Mouse (Mus musculus) MEL (cell line): ENCODE results near the gene Prtn3. TPM values are rescaled to one million over a fixed set of nuclear protein-coding genes. Genes with fewer than 3 reads are reported as not detected.
A peak's percentile ranks its signal among the peaks of the same experiment; 100 is the strongest.

Experiments used
- DNase-seq: peaks from one replicate; pipeline ENCODE4 v3.0.0; 2011; ENCODE audit warnings: low read depth, low spot score
- H3K27ac ChIP-seq: 2 replicates; pipeline ENCODE4 v1.5.1; 2012; ENCODE audit warnings: low read depth, mild to moderate bottlenecking, control low read depth, low read length, moderate library complexity; ENCODE audit not compliant: control insufficient read depth
- H3K27me3 ChIP-seq, 2 experiments: fragments of 150-350 bp in 1 of 2; sonication (generic) in 1 of 2; 2 replicates each; pipeline ENCODE4 v1.6.1; 2012; ENCODE audit warnings: low read length in 2 of 2, mild to moderate bottlenecking in 2 of 2, improper control_type of control experiment in 1 of 2, moderate library complexity in 1 of 2; ENCODE audit not compliant: insufficient read depth in 2 of 2, control insufficient read depth in 1 of 2
- H3K36me3 ChIP-seq, 2 experiments: 2 replicates each; pipeline ENCODE4 v1.6.1; 2012 to 2014; ENCODE audit warnings: low read length in 2 of 2, improper control_type of control experiment in 1 of 2, inconsistent platforms in 1 of 2, mild to moderate bottlenecking in 1 of 2; ENCODE audit not compliant: insufficient read depth in 2 of 2, control insufficient read depth in 1 of 2
- H3K4me1 ChIP-seq, 2 experiments: fragments of 150-350 bp in 1 of 2; sonication (generic) in 1 of 2; 2 replicates each; pipeline ENCODE4 v1.6.1; 2012; ENCODE audit warnings: low read length in 2 of 2, improper control_type of control experiment in 1 of 2, mild to moderate bottlenecking in 1 of 2; ENCODE audit not compliant: insufficient read depth in 2 of 2, control insufficient read depth in 1 of 2
- H3K4me3 ChIP-seq, 2 experiments: fragments of 150-350 bp in 1 of 2; sonication (generic) in 1 of 2; 2 replicates each; pipeline ENCODE4 v1.5.1; 2012; ENCODE audit warnings: low read depth in 2 of 2, low read length in 2 of 2, mild to moderate bottlenecking in 2 of 2, moderate library complexity in 2 of 2, control low read depth in 1 of 2, improper control_type of control experiment in 1 of 2; ENCODE audit not compliant: control insufficient read depth in 1 of 2, insufficient read depth in 1 of 2
- H3K79me2 ChIP-seq: 2 replicates; pipeline ENCODE4 v1.6.1; 2012; ENCODE audit warnings: mild to moderate bottlenecking, low read length, moderate library complexity; ENCODE audit not compliant: control insufficient read depth, poor library complexity, insufficient read depth
- H3K9ac ChIP-seq: 2 replicates; pipeline ENCODE4 v1.6.1; 2012; ENCODE audit warnings: low read depth, mild to moderate bottlenecking, control low read depth, low read length, moderate library complexity; ENCODE audit not compliant: control insufficient read depth, poor library complexity, severe bottlenecking
- H3K9me3 ChIP-seq: fragments of 150-350 bp; sonication (generic); replicated peaks from 2 replicates; pipeline ENCODE4 v1.6.1; 2012; ENCODE audit warnings: mild to moderate bottlenecking, low read length, improper control_type of control experiment, moderate library complexity; ENCODE audit not compliant: insufficient read depth
- CHD2 ChIP-seq: IDR thresholded peaks from 2 replicates; pipeline ENCODE4 v1.6.1; 2011; ENCODE audit warnings: low read length, improper control_type of control experiment
- CTCF ChIP-seq, 3 experiments: IDR thresholded peaks in 2 of 3; conservative IDR thresholded peaks in 1 of 3; 2 replicates each; pipeline ENCODE4 v1.5.1; 2011 to 2012; ENCODE audit warnings: low read length in 3 of 3, low read depth in 2 of 3, mild to moderate bottlenecking in 2 of 3, improper control_type of control experiment in 1 of 3, inconsistent platforms in 1 of 3, mixed read lengths in 1 of 3, moderate library complexity in 1 of 3; ENCODE audit not compliant: control insufficient read depth in 1 of 3, insufficient read depth in 1 of 3, poor library complexity in 1 of 3, severe bottlenecking in 1 of 3
- ELF1 ChIP-seq: IDR thresholded peaks from 2 replicates; pipeline ENCODE4 v1.6.1; 2014; ENCODE audit warnings: low read depth, mild to moderate bottlenecking, inconsistent platforms, low read length, improper control_type of control experiment, moderate library complexity
- ETS1 ChIP-seq: IDR thresholded peaks from 2 replicates; pipeline ENCODE4 v1.6.1; 2012; ENCODE audit warnings: low read depth, mild to moderate bottlenecking, inconsistent platforms, low read length, improper control_type of control experiment, moderate library complexity
- HCFC1 ChIP-seq: IDR thresholded peaks from 2 replicates; pipeline ENCODE4 v1.6.1; 2012; ENCODE audit warnings: low read depth, mild to moderate bottlenecking, inconsistent platforms, low read length, improper control_type of control experiment, moderate library complexity
- JUND ChIP-seq: IDR thresholded peaks from 2 replicates; pipeline ENCODE4 v1.6.1; 2011; ENCODE audit warnings: low read depth, mild to moderate bottlenecking, improper control_type of control experiment, low read length
- MAX ChIP-seq: IDR thresholded peaks from 2 replicates; pipeline ENCODE4 v1.6.1; 2011; ENCODE audit warnings: low read length, improper control_type of control experiment
- MAZ ChIP-seq: IDR thresholded peaks from 2 replicates; pipeline ENCODE4 v1.6.1; 2012; ENCODE audit warnings: low read depth, mild to moderate bottlenecking, inconsistent platforms, low read length, improper control_type of control experiment
- MXI1 ChIP-seq: IDR thresholded peaks from 2 replicates; pipeline ENCODE4 v1.6.1; 2011; ENCODE audit warnings: mild to moderate bottlenecking, low read depth, low read length, improper control_type of control experiment
- MYC ChIP-seq: IDR thresholded peaks from 2 replicates; pipeline ENCODE4 v1.6.1; 2011; ENCODE audit warnings: low read depth, mild to moderate bottlenecking, low read length, improper control_type of control experiment, moderate library complexity
- POLR2A ChIP-seq, 2 experiments: IDR thresholded peaks; 2 replicates each; pipeline ENCODE4 v1.6.1; 2011 to 2012; ENCODE audit warnings: low read length in 2 of 2, mild to moderate bottlenecking in 2 of 2, control low read depth in 1 of 2, improper control_type of control experiment in 1 of 2, low read depth in 1 of 2, moderate library complexity in 1 of 2; ENCODE audit not compliant: control insufficient read depth in 1 of 2, insufficient read depth in 1 of 2, poor library complexity in 1 of 2
- POLR2AphosphoS2 ChIP-seq: IDR thresholded peaks from 2 replicates; pipeline ENCODE4 v1.6.1; 2011; ENCODE audit warnings: low read length, improper control_type of control experiment
- POLR2AphosphoS5 ChIP-seq: IDR thresholded peaks from 2 replicates; pipeline ENCODE4 v1.6.1; 2012; ENCODE audit warnings: low read depth, borderline replicate concordance, mild to moderate bottlenecking, inconsistent platforms, low read length, moderate library complexity, mixed read lengths
- RAD21 ChIP-seq: IDR thresholded peaks from 2 replicates; pipeline ENCODE4 v1.6.1; 2011; ENCODE audit warnings: mild to moderate bottlenecking, low read depth, low read length, improper control_type of control experiment
- SMC3 ChIP-seq: IDR thresholded peaks from 2 replicates; pipeline ENCODE4 v1.6.1; 2011; ENCODE audit warnings: low read depth, low read length, improper control_type of control experiment
- TAL1 ChIP-seq: IDR thresholded peaks from 2 replicates; pipeline ENCODE4 v1.6.1; 2012; ENCODE audit warnings: mild to moderate bottlenecking, inconsistent platforms, low read length, moderate library complexity, mixed read lengths
- TCF12 ChIP-seq: IDR thresholded peaks from 2 replicates; pipeline ENCODE4 v1.6.1; 2014; ENCODE audit warnings: low read depth, mild to moderate bottlenecking, inconsistent platforms, low read length, improper control_type of control experiment, moderate library complexity
- UBTF ChIP-seq: IDR thresholded peaks from 2 replicates; pipeline ENCODE4 v1.6.1; 2012; ENCODE audit warnings: low read depth, mild to moderate bottlenecking, inconsistent platforms, low read length, improper control_type of control experiment, moderate library complexity, borderline replicate concordance; ENCODE audit not compliant: insufficient read depth
- ZC3H11A ChIP-seq: IDR thresholded peaks from 2 replicates; pipeline ENCODE4 v1.6.1; 2012; ENCODE audit warnings: low read depth, mild to moderate bottlenecking, inconsistent platforms, low read length, improper control_type of control experiment
- ZKSCAN1 ChIP-seq: IDR thresholded peaks from 2 replicates; pipeline ENCODE4 v1.6.1; 2012; ENCODE audit warnings: low read depth, mild to moderate bottlenecking, inconsistent platforms, low read length, improper control_type of control experiment, moderate library complexity
- ZMIZ1 ChIP-seq: IDR thresholded peaks from 2 replicates; pipeline ENCODE4 v1.6.1; 2012; ENCODE audit warnings: low read depth, mild to moderate bottlenecking, inconsistent platforms, low read length, improper control_type of control experiment, moderate library complexity
- polyA plus RNA-seq, 2 experiments: library from polyadenylated mRNA; stranded (reverse) in 1 of 2; unstranded in 1 of 2; fragments of >175 nt in 1 of 2; fragments of >200 nt in 1 of 2; gene quantifications; 2 replicates each; pipeline versions ENCODE4 v1.2.1 to v1.2.4; 2012; ENCODE audit warnings: low replicate concordance in 2 of 2, low read depth in 1 of 2; ENCODE audit not compliant: insufficient read length in 2 of 2, insufficient read depth in 1 of 2, missing spikeins in 1 of 2
- total RNA-seq: library from RNA; depleted of rRNA; stranded (reverse); fragments of 300-350 nt; gene quantifications from 2 replicates; pipeline ENCODE4 v1.2.3, GENCODE M21; 2012

Gene Prtn3
- total and polyA plus RNA-seq, 3 experiments = 11.2 to 31.5 TPM; not detected in 1

DNA sequence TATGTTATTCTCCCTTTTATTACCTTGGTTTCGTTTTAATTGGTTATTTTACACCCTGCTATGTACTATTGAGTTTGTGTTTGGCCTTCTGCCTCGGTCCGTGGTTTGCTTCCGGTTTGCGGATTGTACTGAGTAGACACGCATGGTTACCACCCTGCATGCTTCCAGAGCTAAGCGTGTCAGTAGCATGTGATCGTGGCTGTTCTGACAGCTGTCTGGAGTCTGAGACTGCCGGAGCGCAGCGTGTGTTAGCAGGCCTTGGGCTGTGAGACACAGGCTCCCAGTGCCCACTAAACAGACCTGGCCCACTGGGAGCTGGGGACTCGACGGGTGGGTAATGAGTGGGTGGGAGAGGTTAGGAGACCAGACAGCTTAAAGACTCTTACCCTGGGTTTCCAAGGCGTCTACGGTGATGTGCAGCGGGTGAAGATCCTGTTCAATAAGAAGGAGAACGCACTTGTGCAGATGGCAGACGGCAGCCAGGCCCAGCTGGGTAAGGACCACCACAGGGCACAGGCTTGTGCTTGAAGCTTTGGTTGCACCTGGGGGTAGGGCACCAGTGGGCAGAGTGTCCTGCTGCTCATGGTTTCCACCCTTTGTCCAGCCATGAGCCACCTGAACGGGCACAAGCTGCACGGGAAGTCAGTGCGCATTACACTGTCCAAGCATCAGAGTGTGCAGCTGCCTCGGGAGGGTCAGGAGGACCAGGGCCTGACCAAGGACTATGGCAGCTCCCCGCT is 12.1 kb upstream of the Prtn3 start:
- TF ChIP-seq MAZ (no peak), POLR2A (IDR thresholded peaks at IDR 0.05; ENCODE audit: control insufficient read depth in 1 of 2, insufficient read depth in 1 of 2, low read depth in 1 of 2, low read length in 2 of 2, poor library complexity in 1 of 2) (0 out of 4 replicates have a peak, but pooled peaks of 1 of the 2 experiments have one; percentile 20), POLR2AphosphoS5 (peak; percentile 16; the same call in 1 of the 2 replicates), RAD21 (no peak)
- no peaks in the 10 kb centered on the region for H3K27me3 ChIP-seq
- H3K9me3 ChIP-seq = no peaks in the 10 kb centered on the region
- peaks cover 1 to 11% of the 10 kb centered on the region in 2 experiments; a peak in 2 of 4 replicates for H3K4me1 ChIP-seq
- no peak overlapping the region for H3K27ac ChIP-seq
- no peak overlapping the region for H3K9ac ChIP-seq
- H3K4me3 ChIP-seq = no peak overlapping the region
- peaks cover 29% of the 10 kb centered on the region for H3K79me2 ChIP-seq
- H3K36me3 ChIP-seq = peaks cover 11 to 16% of the 10 kb centered on the region in 2 experiments
- no peak for DNase-seq

DNA sequence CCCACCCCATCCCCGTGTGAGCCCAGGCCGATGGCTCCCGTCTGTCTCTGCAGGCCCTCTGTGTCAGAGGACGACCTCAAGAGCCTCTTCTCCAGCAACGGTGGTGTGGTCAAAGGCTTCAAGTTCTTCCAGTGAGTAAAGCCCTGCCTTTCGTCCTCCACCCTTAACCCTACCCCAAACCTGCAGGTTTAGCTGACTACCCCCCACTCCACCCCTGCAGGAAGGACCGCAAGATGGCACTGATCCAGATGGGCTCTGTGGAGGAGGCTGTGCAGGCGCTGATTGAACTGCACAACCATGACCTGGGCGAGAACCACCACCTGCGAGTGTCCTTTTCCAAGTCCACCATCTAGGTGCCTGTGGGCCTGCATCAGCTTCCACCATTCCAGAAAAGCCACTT is 11.4 kb upstream of the Prtn3 start:
- TF ChIP-seq ELF1 = no peak
- no peak for TF ChIP-seq UBTF
- TF ChIP-seq MXI1 = no peak
- TF ChIP-seq TAL1 = no peak
- TF ChIP-seq HCFC1 = no peak
- no peak for TF ChIP-seq CHD2
- no peak for TF ChIP-seq ZKSCAN1
- no peak for TF ChIP-seq SMC3
- TF ChIP-seq JUND = no peak
- TF ChIP-seq ZMIZ1 = no peak
- TF ChIP-seq ETS1 = no peak
- no peak for TF ChIP-seq POLR2AphosphoS2
- no peak for TF ChIP-seq TCF12
- TF ChIP-seq ZC3H11A = no peak
- no peak for TF ChIP-seq MAX
- TF ChIP-seq MYC = no peak
- no peak for TF ChIP-seq CTCF (IDR thresholded peaks at IDR 0.05 in 2 of 3, conservative IDR thresholded peaks at IDR 0.05 in 1 of 3; ENCODE audit: control insufficient read depth in 1 of 3, insufficient read depth in 1 of 3, low read depth in 2 of 3, low read length in 3 of 3, poor library complexity in 1 of 3, severe bottlenecking in 1 of 3)
- DNase-seq = no peak
- no peaks in the 10 kb centered on the region for H3K9me3 ChIP-seq
- no peak overlapping the region for H3K27ac ChIP-seq
- H3K79me2 ChIP-seq = peaks cover 22% of the 10 kb centered on the region
- peaks cover 5 to 16% of the 10 kb centered on the region in 2 experiments for H3K36me3 ChIP-seq
- H3K4me3 ChIP-seq = no peak overlapping the region
- H3K4me1 ChIP-seq = peaks cover 0 to 4% of the 10 kb centered on the region in 2 experiments; a peak in 1 of 4 replicates
- no peaks in the 10 kb centered on the region for H3K27me3 ChIP-seq
- no peak overlapping the region for H3K9ac ChIP-seq
